8 mouse cellular contexts compared by ENCODE assay signal in genomic region chr4:49321903-49322635, GRCm38 (mm10).
A peak's percentile ranks its signal among the peaks of the same experiment; 100 is the strongest.
DNase-seq lines count a peak whose midpoint lies in the region; ATAC-seq and TF ChIP-seq lines count a peak whose summit lies in the region.

No protein-coding gene starts in this region.

- H3K9me3 ChIP-seq in forebrain, embryonic 15.5 days: no peaks in the 10 kb centered on the region
- H3K9me3 ChIP-seq in neural tube, embryonic 13.5 days: no peaks in the 10 kb centered on the region

- peak; percentile 25; the same call in 1 of the 2 replicates for TF ChIP-seq CTCF in testis, adult 2 months (IDR thresholded peaks at IDR 0.05; ENCODE audit: control insufficient read depth, insufficient read depth, insufficient replicate concordance, low read depth, low read length)

- peak; percentile 3 for DNase-seq in heart, adult 8-10 months (ENCODE audit: low spot score)
- no peak for DNase-seq in heart, postnatal 4 days
- no peak for DNase-seq in testis, postnatal 10 days (ENCODE audit: low spot score)
- DNase-seq in gastrocnemius, postnatal 36 days: no peak
- no peak for DNase-seq in right cerebral cortex, adult 18-20 months

- no peaks in the 10 kb centered on the region for H3K36me3 ChIP-seq in testis, adult 2 months (ENCODE audit: control insufficient read depth, insufficient read depth, low read length)
- peaks cover 4% of the 10 kb centered on the region; the same call in 1 of the 2 replicates for H3K36me3 ChIP-seq in forebrain, embryonic 15.5 days
- peaks cover 10% of the 10 kb centered on the region; the same call in 1 of the 2 replicates for H3K36me3 ChIP-seq in neural tube, embryonic 13.5 days

- no peaks in the 10 kb centered on the region for H3K27me3 ChIP-seq in testis, adult 2 months (ENCODE audit: control insufficient read depth, insufficient read depth, low read length)
- no peaks in the 10 kb centered on the region for H3K27me3 ChIP-seq in forebrain, embryonic 15.5 days
- H3K27me3 ChIP-seq in neural tube, embryonic 13.5 days: no peaks in the 10 kb centered on the region

- no peak overlapping the region for H3K9ac ChIP-seq in forebrain, embryonic 15.5 days (replicated peaks)
- H3K9ac ChIP-seq in neural tube, embryonic 13.5 days: no peak overlapping the region

- H3K4me2 ChIP-seq in forebrain, embryonic 15.5 days (replicated peaks): no peak overlapping the region
- no peak overlapping the region for H3K4me2 ChIP-seq in neural tube, embryonic 13.5 days

- no peak overlapping the region for H3K4me3 ChIP-seq in testis, adult 2 months (ENCODE audit: control insufficient read depth, low read depth, low read length)
- H3K4me3 ChIP-seq in forebrain, embryonic 15.5 days: no peak overlapping the region
- no peak overlapping the region for H3K4me3 ChIP-seq in neural tube, embryonic 13.5 days

- peak; percentile 81 for ATAC-seq in forebrain, embryonic 15.5 days (replicated peaks)
- ATAC-seq in neural tube, embryonic 13.5 days (ENCODE audit: low read depth): peak; percentile 84; the same call in 1 of the 2 replicates

- no peak overlapping the region for H3K27ac ChIP-seq in testis, adult 2 months (ENCODE audit: control insufficient read depth, insufficient read depth, low read depth, low read length)
- H3K27ac ChIP-seq in forebrain, embryonic 15.5 days (replicated peaks): no peak overlapping the region
- H3K27ac ChIP-seq in neural tube, embryonic 13.5 days (replicated peaks): no peak overlapping the region

- no peak for TF ChIP-seq POLR2A in testis, adult 2 months (IDR thresholded peaks at IDR 0.05; ENCODE audit: control insufficient read depth, low read depth, low read length)

- 59% methylated on average over 6 of the region's 6 CpGs for WGBS in forebrain, embryonic 15.5 days
- 55% methylated on average over 6 of the region's 6 CpGs for WGBS in neural tube, embryonic 13.5 days

- intact Hi-C loops in gastrocnemius, postnatal 36 days (cut with DNase I): loop anchor here (5.0 to 10.0 kb wide), 2 partner anchors 73 to 545 kb away; no protein-coding TSS in a partner anchor

- no peaks in the 10 kb centered on the region for H3K4me1 ChIP-seq in testis, adult 2 months (ENCODE audit: control insufficient read depth, insufficient read depth, low read length)
- H3K4me1 ChIP-seq in forebrain, embryonic 15.5 days: no peaks in the 10 kb centered on the region
- no peaks in the 10 kb centered on the region for H3K4me1 ChIP-seq in neural tube, embryonic 13.5 days (replicated peaks)
